Mouse (Mus musculus): ENCODE measurements at regions not wholly inside any gene's neighbourhood (a gene's known extent, or its start where the extent isn't known, plus 50 kb on each side); places are given as distances from the start of the nearest gene placed in this dataset.

- WGBS: 70% methylated on average over 5 of the region's 5 CpGs
- TF ChIP-seq CTCF (IDR thresholded peaks at IDR 0.05; ENCODE audit: low read depth) (no peak), EP300 (IDR thresholded peaks at IDR 0.05; ENCODE audit: low read depth) (no peak)
Measured at GRCm38 (mm10) chr8:25341225-25341624, 517.1 kb upstream of the Adam5 start.

GRCm38 (mm10) chr8:25340729-25341128, 516.6 kb upstream of the Adam5 start:
- DNase-seq (ENCODE audit: low spot score) (no peak), ATAC-seq (ENCODE audit: insufficient read depth, low read depth) (no peak)
- 73% methylated on average over 2 of the region's 2 CpGs for WGBS
- no peaks in the 10 kb centered on the region for H3K4me1 ChIP-seq (ENCODE audit: control insufficient read depth, insufficient read depth)
- peaks cover 3% of the 10 kb centered on the region; the same call in 1 of the 2 replicates for H3K9me3 ChIP-seq (replicated peaks; ENCODE audit: control insufficient read depth, low read length)
- H3K4me2 ChIP-seq (ENCODE audit: low read depth, low read length): no peak overlapping the region
- TF ChIP-seq CTCF (IDR thresholded peaks at IDR 0.05; ENCODE audit: low read depth): no peak
- no peak for TF ChIP-seq EP300 (IDR thresholded peaks at IDR 0.05; ENCODE audit: low read depth)
- no peak overlapping the region for H3K9ac ChIP-seq (replicated peaks; ENCODE audit: low read depth, low read length)
- no peak overlapping the region for H3K4me3 ChIP-seq (ENCODE audit: low read depth, low read length)
- no peaks in the 10 kb centered on the region for H3K36me3 ChIP-seq (replicated peaks; ENCODE audit: control insufficient read depth, insufficient read depth, low read length)
- H3K27ac ChIP-seq (ENCODE audit: low read depth): no peak overlapping the region
- H3K27me3 ChIP-seq (ENCODE audit: control insufficient read depth, insufficient read depth, low read length): no peaks in the 10 kb centered on the region

More at GRCm38 (mm10) chr8:25341225-25341624, 517.1 kb upstream of the Adam5 start:
- no peaks in the 10 kb centered on the region for H3K27me3 ChIP-seq (ENCODE audit: control insufficient read depth, insufficient read depth, low read length)
- no peak overlapping the region for H3K9ac ChIP-seq (replicated peaks; ENCODE audit: low read depth, low read length)
- no peaks in the 10 kb centered on the region for H3K4me1 ChIP-seq (ENCODE audit: control insufficient read depth, insufficient read depth)
- H3K9me3 ChIP-seq (replicated peaks; ENCODE audit: control insufficient read depth, low read length): peaks cover 3% of the 10 kb centered on the region; the same call in 1 of the 2 replicates
- ATAC-seq (ENCODE audit: insufficient read depth, low read depth) (no peak), DNase-seq (ENCODE audit: low spot score) (no peak)
- no peak overlapping the region for H3K4me2 ChIP-seq (ENCODE audit: low read depth, low read length)
- no peaks in the 10 kb centered on the region for H3K36me3 ChIP-seq (replicated peaks; ENCODE audit: control insufficient read depth, insufficient read depth, low read length)
- H3K27ac ChIP-seq (ENCODE audit: low read depth): no peak overlapping the region
- H3K4me3 ChIP-seq (ENCODE audit: low read depth, low read length): no peak overlapping the region

GRCm38 (mm10) chr8:25332120-25332607, 508.0 kb upstream of the Adam5 start:
- no peak overlapping the region for H3K4me2 ChIP-seq (ENCODE audit: low read depth, low read length)
- no peak overlapping the region for H3K9ac ChIP-seq (replicated peaks; ENCODE audit: low read depth, low read length)
- no peak overlapping the region for H3K27ac ChIP-seq (ENCODE audit: low read depth)
- H3K4me3 ChIP-seq (ENCODE audit: low read depth, low read length): no peak overlapping the region
- WGBS: 78% methylated on average over 8 of the region's 8 CpGs
- TF ChIP-seq EP300 (IDR thresholded peaks at IDR 0.05; ENCODE audit: low read depth) (no peak), CTCF (IDR thresholded peaks at IDR 0.05; ENCODE audit: low read depth) (no peak)
- H3K9me3 ChIP-seq (replicated peaks; ENCODE audit: control insufficient read depth, low read length): peaks cover 3% of the 10 kb centered on the region; the same call in 1 of the 2 replicates
- no peak for DNase-seq (ENCODE audit: low spot score)
- no peaks in the 10 kb centered on the region for H3K4me1 ChIP-seq (ENCODE audit: control insufficient read depth, insufficient read depth)
- no peaks in the 10 kb centered on the region for H3K27me3 ChIP-seq (ENCODE audit: control insufficient read depth, insufficient read depth, low read length)
- H3K36me3 ChIP-seq (replicated peaks; ENCODE audit: control insufficient read depth, insufficient read depth, low read length): no peaks in the 10 kb centered on the region
- ATAC-seq (ENCODE audit: insufficient read depth, low read depth): no peak

- H3K4me2 ChIP-seq (ENCODE audit: low read depth, low read length): no peak overlapping the region
- no peak overlapping the region for H3K9ac ChIP-seq (replicated peaks; ENCODE audit: low read depth, low read length)
- H3K4me1 ChIP-seq (ENCODE audit: control insufficient read depth, insufficient read depth): no peaks in the 10 kb centered on the region
- WGBS: 37% methylated on average over 7 of the region's 7 CpGs
- no peak overlapping the region for H3K27ac ChIP-seq (ENCODE audit: low read depth)
- H3K27me3 ChIP-seq (ENCODE audit: control insufficient read depth, insufficient read depth, low read length): no peaks in the 10 kb centered on the region
- ATAC-seq (ENCODE audit: insufficient read depth, low read depth) (no peak), DNase-seq (ENCODE audit: low spot score) (peak; percentile 18)
- TF ChIP-seq CTCF (IDR thresholded peaks at IDR 0.05; ENCODE audit: low read depth) (no peak), EP300 (IDR thresholded peaks at IDR 0.05; ENCODE audit: low read depth) (no peak)
- no peak overlapping the region for H3K4me3 ChIP-seq (ENCODE audit: low read depth, low read length)
- no peaks in the 10 kb centered on the region for H3K36me3 ChIP-seq (replicated peaks; ENCODE audit: control insufficient read depth, insufficient read depth, low read length)
- H3K9me3 ChIP-seq (replicated peaks; ENCODE audit: control insufficient read depth, low read length): no peaks in the 10 kb centered on the region
Measured at GRCm38 (mm10) chr8:25331161-25331776, 507.1 kb upstream of the Adam5 start.

GRCm38 (mm10) chr8:25329791-25330190, 505.6 kb upstream of the Adam5 start:
- ATAC-seq (ENCODE audit: insufficient read depth, low read depth) (no peak), DNase-seq (ENCODE audit: low spot score) (no peak)
- H3K4me2 ChIP-seq (ENCODE audit: low read depth, low read length): no peak overlapping the region
- no peaks in the 10 kb centered on the region for H3K36me3 ChIP-seq (replicated peaks; ENCODE audit: control insufficient read depth, insufficient read depth, low read length)
- H3K27me3 ChIP-seq (ENCODE audit: control insufficient read depth, insufficient read depth, low read length): no peaks in the 10 kb centered on the region
- H3K9me3 ChIP-seq (replicated peaks; ENCODE audit: control insufficient read depth, low read length): no peaks in the 10 kb centered on the region
- no peak overlapping the region for H3K9ac ChIP-seq (replicated peaks; ENCODE audit: low read depth, low read length)
- H3K27ac ChIP-seq (ENCODE audit: low read depth): no peak overlapping the region
- WGBS: 65% methylated on average over 1 of the region's 1 CpGs
- no peak overlapping the region for H3K4me3 ChIP-seq (ENCODE audit: low read depth, low read length)
- no peaks in the 10 kb centered on the region for H3K4me1 ChIP-seq (ENCODE audit: control insufficient read depth, insufficient read depth)
- TF ChIP-seq EP300 (IDR thresholded peaks at IDR 0.05; ENCODE audit: low read depth) (no peak), CTCF (IDR thresholded peaks at IDR 0.05; ENCODE audit: low read depth) (no peak)

GRCm38 (mm10) chr8:25328318-25328717, 504.1 kb upstream of the Adam5 start:
- H3K27me3 ChIP-seq (ENCODE audit: control insufficient read depth, insufficient read depth, low read length): no peaks in the 10 kb centered on the region
- H3K9ac ChIP-seq (replicated peaks; ENCODE audit: low read depth, low read length): no peak overlapping the region
- TF ChIP-seq CTCF (IDR thresholded peaks at IDR 0.05; ENCODE audit: low read depth) (no peak), EP300 (IDR thresholded peaks at IDR 0.05; ENCODE audit: low read depth) (no peak)
- H3K27ac ChIP-seq (ENCODE audit: low read depth): no peak overlapping the region
- no peaks in the 10 kb centered on the region for H3K9me3 ChIP-seq (replicated peaks; ENCODE audit: control insufficient read depth, low read length)
- no peak overlapping the region for H3K4me2 ChIP-seq (ENCODE audit: low read depth, low read length)
- H3K4me3 ChIP-seq (ENCODE audit: low read depth, low read length): no peak overlapping the region
- ATAC-seq (ENCODE audit: insufficient read depth, low read depth) (no peak), DNase-seq (ENCODE audit: low spot score) (no peak)
- no peaks in the 10 kb centered on the region for H3K4me1 ChIP-seq (ENCODE audit: control insufficient read depth, insufficient read depth)
- H3K36me3 ChIP-seq (replicated peaks; ENCODE audit: control insufficient read depth, insufficient read depth, low read length): no peaks in the 10 kb centered on the region
- WGBS: 59% methylated on average over 3 of the region's 3 CpGs
